Mouse (Mus musculus) kidney, embryonic 15.5 days (tissue): Measurements from ENCODE around the gene Wsb1. TPM values are rescaled to one million over a fixed set of nuclear protein-coding genes. Genes with fewer than 3 reads are reported as not detected.

Experiments
- ATAC-seq: fragments of 200-750 bp; cut with Nextera tagmentation; replicated peaks from 2 replicates; pipeline ENCODE4 v1.8.0; 2017; ENCODE audit warnings: moderate TSS enrichment; ENCODE audit not compliant: low FRiP score
- H3K27ac ChIP-seq: fragments of 300-500 bp; sonication (generic); 2 replicates; pipeline ENCODE4 v1.5.1; 2015; ENCODE audit warnings: mild to moderate bottlenecking, inconsistent platforms
- H3K27me3 ChIP-seq: fragments of 300-500 bp; sonication (generic); 2 replicates; pipeline ENCODE4 v1.6.1; 2015; ENCODE audit warnings: inconsistent platforms
- H3K36me3 ChIP-seq: fragments of 300-500 bp; sonication (generic); 2 replicates; pipeline ENCODE4 v1.6.1; 2015; ENCODE audit warnings: inconsistent platforms
- H3K4me1 ChIP-seq: fragments of 300-500 bp; sonication (generic); 2 replicates; pipeline ENCODE4 v1.6.1; 2015; ENCODE audit warnings: inconsistent platforms
- H3K4me2 ChIP-seq: fragments of 300-500 bp; sonication (generic); 2 replicates; pipeline ENCODE4 v1.6.1; 2015; ENCODE audit warnings: moderate library complexity, mild to moderate bottlenecking, inconsistent platforms
- H3K4me3 ChIP-seq: fragments of 300-500 bp; sonication (generic); replicated peaks from 2 replicates; pipeline ENCODE4 v1.5.1; 2015; ENCODE audit warnings: mild to moderate bottlenecking, inconsistent platforms
- H3K9ac ChIP-seq: fragments of 300-500 bp; sonication (generic); 2 replicates; pipeline ENCODE4 v1.6.1; 2015; ENCODE audit warnings: mild to moderate bottlenecking, inconsistent platforms
- H3K9me3 ChIP-seq: fragments of 300-500 bp; sonication (generic); replicated peaks from 2 replicates; pipeline ENCODE4 v1.6.1; 2016; ENCODE audit warnings: inconsistent platforms
- WGBS: fragments of 180-500 bp; shearing (Covaris S2); methylation state at CpG from one replicate; pipeline ENCODE4 v1.1.7; 2015; ENCODE audit warnings: mixed read lengths; 5-methylcytosine and 5-hydroxymethylcytosine counted together
- polyA plus RNA-seq: library from polyadenylated mRNA; unstranded; fragments of >200 nt; fragmentation: Nextera tagmentation; extraction: Ambion mirVana; gene quantifications from 2 replicates; pipeline ENCODE4 v1.2.1, GENCODE M21; 2015

Wsb1 gene
- polyA plus RNA-seq, 1 experiment from 2014 or later = 316 TPM

DNA sequence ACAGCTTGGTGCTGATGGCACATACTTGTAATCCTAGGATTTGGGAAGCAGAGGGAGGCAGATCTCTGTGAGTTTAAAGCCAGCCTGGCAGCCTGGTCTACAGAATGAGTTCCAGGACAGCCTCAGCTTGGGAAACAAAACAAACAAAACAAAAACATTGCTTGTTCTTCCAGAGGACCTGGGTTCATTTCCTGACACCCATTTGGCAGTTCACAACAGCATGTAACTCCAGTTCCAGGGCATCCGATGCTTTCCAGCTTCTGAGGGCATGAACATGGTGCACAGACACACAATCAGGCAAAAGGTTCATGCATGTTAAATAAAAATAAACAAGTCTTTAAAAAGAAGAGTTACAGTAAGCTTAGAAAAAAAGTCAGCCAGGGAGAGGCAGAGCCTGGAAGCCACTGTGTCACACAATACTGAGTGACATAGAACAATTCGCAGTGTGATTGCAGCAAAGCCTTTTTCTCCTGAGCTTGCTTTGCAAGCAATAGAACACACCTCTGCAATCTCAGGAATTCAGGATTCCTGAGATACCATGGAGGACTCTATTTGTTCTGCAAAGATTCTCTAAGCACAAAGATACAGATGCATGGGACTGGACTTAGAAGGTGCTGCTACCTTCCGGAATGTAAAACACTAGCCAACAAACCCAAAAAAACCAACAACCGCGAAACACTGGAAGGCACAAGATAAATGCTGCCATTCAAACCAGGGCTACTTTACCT, 34.6 kb upstream of the Wsb1 start:
- Histone ChIP-seq H3K4me3 (no peak overlapping the region), H3K4me1 (peaks cover 72% of the 10 kb centered on the region), H3K27me3 (no peaks in the 10 kb centered on the region), H3K9ac (0 out of 2 replicates have a peak overlapping the region, but pooled peaks have one; percentile 4), H3K4me2 (no peak overlapping the region), H3K9me3 (peaks cover 4% of the 10 kb centered on the region; the same call in 1 of the 2 replicates), H3K27ac (peak overlapping the region; percentile 90), H3K36me3 (no peaks in the 10 kb centered on the region)
- no peak for ATAC-seq
- 67% methylated on average over 5 of the region's 5 CpGs for WGBS

DNA sequence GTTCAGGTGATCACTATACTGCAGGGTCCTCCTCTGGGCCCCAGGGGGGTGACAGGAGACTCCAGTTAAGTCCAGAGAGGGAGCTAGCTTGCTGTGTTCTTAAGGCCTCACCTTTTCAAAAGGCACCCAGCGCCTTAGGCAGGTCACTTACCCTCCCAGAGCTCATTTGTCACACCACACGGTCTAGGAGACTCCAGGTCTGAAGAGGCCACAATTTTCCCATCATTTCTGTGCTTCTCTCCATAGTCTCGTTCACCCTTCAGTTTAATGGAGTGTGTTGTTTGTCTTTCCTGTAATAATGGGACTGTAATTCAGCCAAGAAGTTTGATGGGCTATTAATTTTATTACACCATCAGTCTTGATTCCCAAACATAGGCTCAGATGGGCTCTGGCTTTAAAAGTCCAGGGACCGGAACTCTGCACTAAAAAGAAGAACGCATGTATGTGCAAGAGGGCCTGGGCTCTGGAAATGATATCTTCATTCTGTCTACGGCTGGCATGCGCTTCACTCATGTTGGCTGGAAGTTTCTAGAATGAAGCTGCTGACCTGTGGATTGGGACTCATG, 33.9 kb upstream of the Wsb1 start:
- Histone ChIP-seq H3K9ac (0 out of 2 replicates have a peak overlapping the region, but pooled peaks have one; percentile 4), H3K9me3 (peaks cover 8% of the 10 kb centered on the region; the same call in 1 of the 2 replicates), H3K27me3 (no peaks in the 10 kb centered on the region), H3K36me3 (no peaks in the 10 kb centered on the region), H3K4me2 (no peak overlapping the region; the same call in 1 of the 2 replicates), H3K4me3 (no peak overlapping the region), H3K4me1 (peaks cover 66% of the 10 kb centered on the region), H3K27ac (peak overlapping the region; percentile 90)
- WGBS = 12% methylated on average over 7 of the region's 7 CpGs
- peak; percentile 86 for ATAC-seq

DNA sequence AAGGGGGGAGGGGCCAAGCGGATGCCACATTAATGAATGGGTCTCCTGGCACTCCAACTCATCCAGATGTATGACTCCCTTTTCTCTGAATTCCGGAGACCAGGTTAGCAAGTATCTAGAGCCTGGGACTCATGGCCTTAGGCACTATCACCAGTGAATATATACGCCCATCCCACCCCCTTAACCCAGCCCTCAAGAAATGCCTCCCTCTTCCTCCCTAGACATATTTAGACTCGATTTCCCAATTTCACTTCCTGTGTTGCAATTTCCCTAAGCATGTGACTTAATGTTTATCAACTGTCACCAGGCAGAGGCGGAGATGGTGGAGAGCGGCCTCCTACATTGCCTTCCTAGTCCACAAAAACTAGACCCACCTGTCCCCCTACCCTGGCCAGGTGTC, 33.0 kb upstream of the Wsb1 start:
- WGBS = 53% methylated on average over 6 of the region's 6 CpGs
- H3K4me3 ChIP-seq = no peak overlapping the region
- H3K4me2 ChIP-seq = no peak overlapping the region
- no peak for ATAC-seq
- peak overlapping the region; percentile 90 for H3K27ac ChIP-seq
- no peak overlapping the region for H3K9ac ChIP-seq
- peaks cover 59% of the 10 kb centered on the region for H3K4me1 ChIP-seq
- H3K27me3 ChIP-seq = no peaks in the 10 kb centered on the region
- no peaks in the 10 kb centered on the region for H3K36me3 ChIP-seq
- H3K9me3 ChIP-seq = peaks cover 8% of the 10 kb centered on the region; the same call in 1 of the 2 replicates

DNA sequence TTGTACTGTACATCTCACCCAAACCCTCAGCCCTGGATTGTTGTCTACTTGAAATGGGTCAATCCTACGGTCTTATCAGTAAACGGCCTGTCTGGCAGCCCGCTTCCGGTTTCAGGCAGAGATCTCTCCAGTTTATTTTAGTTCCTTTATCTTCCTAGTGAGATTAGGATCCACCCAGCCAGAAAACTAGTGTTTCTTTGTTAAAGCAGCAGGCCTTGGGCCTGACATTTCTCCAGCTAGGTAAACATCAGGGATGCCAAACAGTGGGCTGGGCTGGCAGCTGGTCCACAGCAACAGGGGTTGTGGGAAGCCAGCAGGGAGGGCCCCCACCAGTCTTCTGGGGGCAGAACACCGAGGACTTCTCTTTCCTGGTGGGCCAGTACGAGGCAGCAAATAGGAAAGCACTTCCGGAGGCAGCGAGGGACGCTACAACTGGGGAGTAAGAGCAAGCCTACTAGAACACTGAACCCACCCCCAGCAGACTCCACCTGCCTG, 31.9 kb upstream of the Wsb1 start:
- peak overlapping the region; percentile 37 for H3K27ac ChIP-seq
- no peak overlapping the region for H3K4me2 ChIP-seq
- no peak for ATAC-seq
- no peaks in the 10 kb centered on the region for H3K27me3 ChIP-seq
- H3K4me1 ChIP-seq = peaks cover 54% of the 10 kb centered on the region
- no peak overlapping the region for H3K9ac ChIP-seq
- H3K9me3 ChIP-seq = peaks cover 8% of the 10 kb centered on the region; the same call in 1 of the 2 replicates
- H3K36me3 ChIP-seq = no peaks in the 10 kb centered on the region
- 68% methylated on average over 9 of the region's 9 CpGs for WGBS
- no peak overlapping the region for H3K4me3 ChIP-seq

DNA sequence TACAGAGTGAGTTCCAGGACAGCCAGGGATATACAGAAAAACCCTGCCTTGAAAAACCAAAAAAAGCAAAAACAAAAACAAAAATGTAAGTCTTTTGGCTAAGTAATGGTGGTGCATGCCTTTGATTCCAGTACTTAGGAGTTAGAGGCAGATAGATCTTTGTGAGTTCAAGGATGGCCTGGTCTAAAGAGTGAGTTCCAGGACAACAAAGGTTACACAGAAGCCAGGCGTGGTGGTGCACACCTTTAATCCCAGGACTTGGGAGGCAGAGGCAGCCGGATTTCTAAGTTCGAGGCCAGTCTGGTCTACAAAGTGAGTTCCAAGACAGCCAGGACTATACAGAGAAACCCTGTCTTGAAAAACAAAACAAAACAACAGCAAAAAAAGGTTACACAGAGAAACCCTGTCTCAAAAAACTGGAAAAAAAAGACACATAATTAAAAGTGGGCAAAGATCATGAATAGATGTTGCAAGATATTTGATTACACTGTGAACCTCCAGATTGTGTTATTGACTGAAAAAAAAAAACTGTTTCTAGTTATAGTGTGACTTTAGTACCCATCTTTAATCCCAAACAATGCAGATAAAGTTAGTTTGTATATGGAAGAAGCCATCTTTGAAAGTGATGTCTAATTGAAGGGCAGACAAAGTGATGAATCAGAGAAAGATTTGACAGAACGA, 29.0 kb upstream of the Wsb1 start:
- no peaks in the 10 kb centered on the region for H3K36me3 ChIP-seq
- no peaks in the 10 kb centered on the region for H3K27me3 ChIP-seq
- no peak overlapping the region for H3K27ac ChIP-seq
- H3K9ac ChIP-seq = no peak overlapping the region
- H3K4me1 ChIP-seq = peaks cover 40% of the 10 kb centered on the region
- no peak overlapping the region for H3K4me2 ChIP-seq
- peaks cover 8% of the 10 kb centered on the region; the same call in 1 of the 2 replicates for H3K9me3 ChIP-seq
- WGBS = 96% methylated on average over 4 of the region's 4 CpGs
- ATAC-seq = no peak
- H3K4me3 ChIP-seq = no peak overlapping the region

DNA sequence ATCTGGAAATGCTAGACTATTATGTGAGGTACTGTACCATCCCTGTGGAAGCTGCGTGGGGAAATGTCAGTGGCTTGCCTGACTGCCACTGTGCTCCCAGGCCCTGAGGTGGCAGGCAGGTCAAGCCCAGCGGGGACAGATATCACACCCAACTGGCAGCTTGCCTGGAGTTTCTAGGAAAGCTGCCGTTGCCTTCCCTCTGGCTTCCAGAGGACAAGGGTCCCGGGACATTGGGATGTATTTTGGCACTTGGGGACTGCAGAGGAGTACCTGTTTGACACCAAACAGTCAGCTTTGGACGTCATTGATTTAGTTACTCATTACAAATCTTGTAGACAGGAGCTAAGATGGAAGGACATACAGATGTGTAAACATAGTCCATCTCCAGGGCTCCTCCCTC, 26.9 kb upstream of the Wsb1 start:
- peaks cover 8% of the 10 kb centered on the region; the same call in 1 of the 2 replicates for H3K9me3 ChIP-seq
- H3K36me3 ChIP-seq = no peaks in the 10 kb centered on the region
- no peak overlapping the region for H3K27ac ChIP-seq
- no peaks in the 10 kb centered on the region for H3K27me3 ChIP-seq
- no peak overlapping the region for H3K4me2 ChIP-seq
- no peak overlapping the region for H3K9ac ChIP-seq
- WGBS = 49% methylated on average over 5 of the region's 5 CpGs
- no peak for ATAC-seq
- peaks cover 22% of the 10 kb centered on the region for H3K4me1 ChIP-seq
- H3K4me3 ChIP-seq = no peak overlapping the region

DNA sequence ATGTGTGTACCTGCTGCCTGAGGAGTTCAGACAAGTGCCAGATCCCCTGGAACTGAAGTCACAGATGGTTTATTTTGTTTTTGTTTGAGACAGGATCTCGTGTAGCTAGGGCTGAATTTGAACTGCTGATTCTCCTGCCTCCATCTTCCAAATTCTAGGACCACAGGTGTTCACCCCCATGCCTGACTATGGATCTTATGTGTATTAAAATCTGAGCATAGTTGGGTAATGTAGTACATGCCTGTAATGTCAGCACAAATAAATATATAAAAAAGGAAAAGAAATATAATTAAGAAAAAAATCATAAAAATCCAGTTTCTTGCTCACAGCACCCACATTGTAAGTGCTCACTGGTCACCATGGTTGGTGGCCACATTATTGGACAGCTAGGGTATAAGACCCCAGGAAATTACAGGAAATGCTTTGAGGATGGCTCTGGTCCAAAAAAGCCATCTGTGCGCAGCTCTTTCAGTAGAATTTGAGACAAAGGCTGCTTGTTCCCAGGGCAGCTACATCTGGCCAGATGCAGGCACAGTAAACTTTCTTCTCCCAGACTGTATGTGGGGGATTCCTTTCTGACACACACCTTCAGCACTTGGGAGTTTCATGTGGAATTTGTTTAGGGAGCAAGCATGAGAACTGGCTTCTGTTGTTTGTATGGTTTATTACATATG, 25.4 kb upstream of the Wsb1 start:
- Histone ChIP-seq H3K27me3 (no peaks in the 10 kb centered on the region), H3K36me3 (no peaks in the 10 kb centered on the region), H3K4me3 (no peak overlapping the region), H3K4me1 (peaks cover 19% of the 10 kb centered on the region), H3K9ac (no peak overlapping the region), H3K27ac (peak overlapping the region; percentile 79), H3K4me2 (no peak overlapping the region), H3K9me3 (peaks cover 8% of the 10 kb centered on the region; the same call in 1 of the 2 replicates)
- 29% methylated on average over 2 of the region's 2 CpGs for WGBS
- 0 out of 2 replicates have a peak, but pooled peaks have one; percentile 49 for ATAC-seq

DNA sequence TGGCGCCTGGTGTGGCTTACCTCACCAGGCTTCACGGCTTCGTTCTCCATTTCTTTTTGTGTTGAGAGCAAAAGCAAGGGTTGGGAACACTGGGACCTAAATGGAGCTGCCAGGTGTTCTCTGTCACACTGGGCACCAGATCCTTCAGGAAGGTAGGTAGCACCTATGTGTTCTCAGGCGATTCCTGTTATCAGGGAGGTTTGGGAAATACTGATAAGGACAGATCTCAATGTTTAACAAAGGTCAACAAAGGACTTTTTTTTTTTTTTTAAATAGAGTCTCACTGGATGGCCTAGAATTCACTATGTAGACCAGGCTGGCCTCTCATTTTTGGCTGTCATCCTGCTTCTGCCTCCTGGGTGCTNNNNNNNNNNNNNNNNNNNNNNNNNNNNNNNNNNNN, 19.3 kb upstream of the Wsb1 start:
- H3K4me1 ChIP-seq = peaks cover 2% of the 10 kb centered on the region; the same call in 1 of the 2 replicates
- no peak overlapping the region for H3K4me2 ChIP-seq
- WGBS = 80% methylated on average over 4 of the region's 4 CpGs
- no peaks in the 10 kb centered on the region for H3K36me3 ChIP-seq
- H3K4me3 ChIP-seq = no peak overlapping the region
- H3K27ac ChIP-seq = no peak overlapping the region
- ATAC-seq = no peak
- H3K9ac ChIP-seq = no peak overlapping the region
- no peaks in the 10 kb centered on the region for H3K27me3 ChIP-seq
- H3K9me3 ChIP-seq = no peaks in the 10 kb centered on the region

DNA sequence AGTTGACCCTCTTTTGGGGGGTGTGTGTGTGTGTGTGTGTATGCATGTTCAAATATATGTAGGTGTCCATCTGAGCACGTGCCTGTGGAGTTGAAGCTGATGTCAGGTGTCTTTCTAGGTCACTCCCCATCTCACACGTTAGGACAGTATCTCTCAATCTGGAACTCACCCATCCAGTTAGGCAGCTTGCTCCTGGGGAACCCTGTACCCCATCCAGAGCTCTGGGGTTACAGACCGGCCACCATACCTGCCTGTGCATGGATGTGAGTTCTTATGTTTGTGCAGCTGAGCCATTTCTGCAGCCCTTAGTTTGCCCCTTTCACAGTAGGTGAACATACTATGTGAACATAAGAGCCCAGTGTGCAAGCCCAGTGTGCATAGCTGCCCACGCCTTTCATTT, 18.6 kb upstream of the Wsb1 start:
- H3K4me1 ChIP-seq = no peaks in the 10 kb centered on the region
- H3K27ac ChIP-seq = no peak overlapping the region
- H3K9ac ChIP-seq = no peak overlapping the region
- no peak overlapping the region for H3K4me3 ChIP-seq
- H3K4me2 ChIP-seq = no peak overlapping the region
- no peaks in the 10 kb centered on the region for H3K36me3 ChIP-seq
- no peaks in the 10 kb centered on the region for H3K9me3 ChIP-seq
- H3K27me3 ChIP-seq = no peaks in the 10 kb centered on the region
- no peak for ATAC-seq
- WGBS = 69% methylated on average over 4 of the region's 4 CpGs

DNA sequence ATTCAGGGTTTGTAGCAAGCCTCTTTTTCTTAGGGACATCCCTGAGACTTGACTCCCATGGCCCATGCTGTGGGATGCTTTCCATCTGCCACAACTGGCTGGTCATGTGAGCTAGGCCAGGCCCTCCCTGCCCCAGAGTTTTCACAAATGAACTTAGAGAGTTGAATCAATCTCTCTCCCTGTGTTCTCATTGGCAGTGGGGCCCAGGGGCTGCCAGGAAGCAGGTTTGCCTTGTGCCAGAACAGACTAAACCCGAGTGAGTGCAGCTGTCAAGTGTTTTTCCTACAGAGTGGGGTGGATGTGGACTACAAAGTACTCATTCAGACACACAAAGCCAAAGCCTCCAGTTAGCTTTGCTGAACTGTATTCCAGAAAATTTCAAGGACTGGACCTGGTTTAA, 12.7 kb upstream of the Wsb1 start:
- H3K4me1 ChIP-seq = peaks cover 10% of the 10 kb centered on the region
- H3K27me3 ChIP-seq = no peaks in the 10 kb centered on the region
- peak; percentile 36; the same call in 1 of the 2 replicates for ATAC-seq
- H3K4me2 ChIP-seq = no peak overlapping the region
- H3K9me3 ChIP-seq = no peaks in the 10 kb centered on the region
- no peaks in the 10 kb centered on the region for H3K36me3 ChIP-seq
- no peak overlapping the region for H3K4me3 ChIP-seq
- WGBS = 8% methylated on average over 1 of the region's 1 CpGs
- peak overlapping the region; percentile 73; the same call in 1 of the 2 replicates for H3K27ac ChIP-seq
- no peak overlapping the region for H3K9ac ChIP-seq

DNA sequence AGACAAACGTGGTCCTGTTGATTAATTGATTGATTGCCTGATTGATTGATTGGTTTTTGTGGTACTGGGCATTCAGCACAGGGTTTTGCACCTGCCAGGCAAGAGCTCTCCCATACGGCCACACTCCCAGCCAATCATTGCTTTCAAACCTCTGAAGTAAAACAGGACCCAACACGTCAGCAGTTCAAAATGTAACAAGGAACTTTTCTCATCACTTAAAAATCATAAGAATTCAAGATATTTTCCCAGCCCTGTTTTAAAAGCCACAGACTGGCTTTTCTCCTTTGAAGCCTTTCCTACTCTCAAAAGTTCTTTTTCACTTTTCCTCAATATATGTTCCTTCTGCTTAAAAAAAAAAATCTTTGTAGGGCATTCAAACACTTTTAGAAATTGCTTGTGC, 9.9 kb upstream of the Wsb1 start:
- WGBS = 60% methylated on average over 3 of the region's 3 CpGs
- Histone ChIP-seq H3K4me3 (no peak overlapping the region), H3K9ac (no peak overlapping the region), H3K4me1 (peaks cover 10% of the 10 kb centered on the region), H3K9me3 (no peaks in the 10 kb centered on the region), H3K27me3 (no peaks in the 10 kb centered on the region), H3K27ac (no peak overlapping the region), H3K36me3 (no peaks in the 10 kb centered on the region), H3K4me2 (no peak overlapping the region)
- ATAC-seq = no peak
